Mouse (Mus musculus) T-helper 17 cell (primary cell): ENCODE measurements around the gene Adamts14.

Experiments used
- in situ Hi-C, 2 experiments: fragments of 300-600 bp; cut with MboI, MseI; formaldehyde crosslinking; loops; 1 replicate in 1 of 2; 2 replicates in 1 of 2; pipeline ENCODE4 v1.15.1; 2025; ENCODE audit warnings: high pct_unique_total_duplicates in 2 of 2

The Adamts14 gene

DNA sequence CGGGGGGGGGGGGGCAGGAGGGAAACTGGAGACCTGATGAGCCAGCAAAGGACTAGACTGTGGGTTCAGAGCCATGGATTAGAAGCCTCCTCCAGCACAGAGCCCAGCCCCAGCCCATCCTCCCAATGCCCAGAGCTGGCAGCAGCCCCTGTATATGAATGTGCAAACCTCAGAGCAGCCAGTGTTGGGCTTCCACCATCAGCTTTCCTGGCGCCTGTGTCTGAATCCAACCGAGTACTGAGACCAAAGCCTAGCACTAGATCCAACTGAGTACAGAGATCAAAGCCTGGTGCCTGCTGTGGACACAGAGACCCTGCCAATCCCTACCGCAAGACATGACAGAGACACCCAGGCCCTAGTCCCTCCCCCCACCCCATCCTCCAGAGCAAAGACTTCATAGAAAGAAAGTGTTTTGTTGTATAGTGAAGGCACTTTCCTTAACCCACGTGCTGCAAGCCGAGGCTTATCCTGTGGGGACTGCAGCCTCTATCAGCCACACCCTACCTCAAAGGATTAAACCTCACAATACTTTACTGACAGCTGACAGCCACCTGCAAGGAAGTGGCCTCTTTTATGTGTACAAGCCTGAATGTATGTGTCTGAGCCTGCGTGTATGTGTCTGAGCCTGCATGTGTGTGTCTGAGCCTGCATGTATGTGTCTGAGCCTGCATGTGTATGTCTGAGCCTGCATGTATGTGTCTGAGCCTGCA, 40.2 kb downstream of the Adamts14 start:
- in situ Hi-C loops, result no loop called here

DNA sequence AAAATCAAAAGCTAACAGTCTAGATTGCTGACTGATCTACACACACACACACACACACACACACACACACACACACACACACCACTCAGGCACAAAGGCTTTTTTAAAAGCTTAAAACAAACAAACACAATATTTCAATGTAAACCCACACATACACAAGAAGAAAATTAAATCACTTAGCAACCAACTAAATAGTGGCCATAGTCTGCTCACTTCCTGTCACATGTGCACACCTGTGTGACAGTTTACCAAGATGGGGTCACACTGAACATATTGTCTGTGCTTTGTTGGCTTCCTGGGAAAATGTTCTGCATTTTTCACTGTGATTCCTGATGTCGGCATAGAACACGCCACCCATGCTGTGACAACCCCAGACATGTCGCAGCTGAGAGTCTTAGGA, 41.5 kb downstream of the Adamts14 start:
- in situ Hi-C loops, result no loop called here

DNA sequence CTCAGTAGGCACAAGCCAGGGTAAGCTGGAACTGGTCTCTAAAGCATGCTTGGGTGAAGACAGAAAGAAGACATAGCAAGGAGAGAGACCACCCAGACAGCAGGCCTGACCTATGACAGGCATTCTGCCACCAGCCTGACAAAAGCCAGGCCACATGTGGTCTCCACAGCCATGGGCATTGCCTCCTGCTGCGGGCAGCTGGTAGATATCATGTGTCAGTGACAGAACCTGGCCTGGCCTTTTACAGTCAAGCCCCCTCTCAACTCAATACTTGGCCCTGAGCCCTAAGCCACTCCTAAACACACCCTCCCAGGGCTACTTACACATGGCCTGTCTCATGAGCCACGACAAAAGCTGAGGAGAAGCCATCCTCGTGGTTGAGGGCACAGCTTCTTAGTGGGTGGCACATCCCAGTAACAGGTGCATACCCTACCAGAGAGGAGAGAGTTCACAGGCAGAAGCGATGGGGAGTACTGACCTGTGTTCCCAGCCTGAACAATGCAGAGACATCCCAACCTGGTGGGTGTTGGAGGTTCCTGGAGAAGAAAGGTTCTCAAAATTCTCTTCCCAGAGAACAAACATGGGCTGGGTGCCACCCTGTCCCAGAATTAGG, 46.3 kb downstream of the Adamts14 start:
- in situ Hi-C loops, result loop anchor here in 1 of 2 experiments (5.0 kb wide), 1 partner anchor 505 kb away; no protein-coding TSS in a partner anchor

DNA sequence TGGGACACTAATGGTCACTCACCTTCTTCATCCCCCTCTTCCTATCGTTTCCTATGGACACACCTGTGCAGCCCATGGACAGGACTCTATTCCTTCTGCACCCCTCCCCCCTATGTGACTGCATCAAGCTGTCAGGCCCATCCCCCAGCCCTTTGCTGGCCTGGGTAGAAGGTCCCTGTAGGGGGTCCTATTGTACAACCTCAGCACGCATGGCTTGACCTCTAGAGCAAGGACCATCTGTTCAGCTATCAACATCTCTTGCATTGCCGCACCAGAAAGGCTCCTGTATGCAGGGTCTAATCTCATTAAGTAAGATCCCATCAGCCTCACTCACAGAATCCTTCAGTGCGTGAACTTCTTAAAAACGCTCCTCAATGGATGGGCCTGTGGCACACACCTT, 47.5 kb downstream of the Adamts14 start:
- in situ Hi-C loops, result loop anchor here in 1 of 2 experiments (5.0 kb wide), 1 partner anchor 507 kb away; no protein-coding TSS in a partner anchor

DNA sequence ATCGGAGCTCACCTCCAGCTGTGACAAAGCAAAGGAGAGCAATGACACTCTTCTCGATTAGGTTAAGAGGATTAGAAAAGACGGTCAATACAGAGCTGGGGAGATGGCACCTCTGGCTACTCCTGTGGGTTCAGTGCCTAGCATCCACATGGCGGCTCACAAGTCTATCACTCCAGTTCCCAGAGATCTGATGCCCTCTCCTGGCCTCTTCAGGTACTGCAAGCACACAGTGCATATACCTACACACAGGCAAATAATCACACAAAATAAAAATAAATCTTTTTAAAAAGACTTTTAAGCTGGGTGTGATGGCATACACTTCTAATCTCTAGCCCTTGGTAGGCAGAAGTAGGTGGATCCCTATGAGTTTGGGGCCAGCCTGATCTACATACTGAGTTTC, 53.9 kb downstream of the Adamts14 start:
- in situ Hi-C loops, result no loop called here

DNA sequence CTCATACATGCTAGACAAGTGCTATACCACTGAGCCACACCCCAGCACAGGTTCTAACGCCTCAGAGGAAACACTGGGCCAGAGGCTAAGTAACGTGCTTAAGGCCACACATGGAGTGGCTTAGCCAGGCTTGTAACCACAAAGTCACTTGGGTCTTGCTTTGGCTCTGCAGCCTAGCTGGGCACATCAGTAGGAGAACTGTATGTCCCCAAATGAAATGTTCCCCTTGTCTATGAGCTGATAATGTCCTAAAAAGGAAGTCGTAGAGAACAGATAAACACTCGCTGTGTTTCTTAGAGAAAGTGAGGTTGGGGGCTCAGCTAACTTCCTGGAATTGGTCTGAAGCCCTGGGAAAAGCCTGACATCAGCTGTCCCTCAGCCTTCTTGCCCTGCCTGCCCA, 57.1 kb downstream of the Adamts14 start:
- in situ Hi-C loops, result no loop called here

DNA sequence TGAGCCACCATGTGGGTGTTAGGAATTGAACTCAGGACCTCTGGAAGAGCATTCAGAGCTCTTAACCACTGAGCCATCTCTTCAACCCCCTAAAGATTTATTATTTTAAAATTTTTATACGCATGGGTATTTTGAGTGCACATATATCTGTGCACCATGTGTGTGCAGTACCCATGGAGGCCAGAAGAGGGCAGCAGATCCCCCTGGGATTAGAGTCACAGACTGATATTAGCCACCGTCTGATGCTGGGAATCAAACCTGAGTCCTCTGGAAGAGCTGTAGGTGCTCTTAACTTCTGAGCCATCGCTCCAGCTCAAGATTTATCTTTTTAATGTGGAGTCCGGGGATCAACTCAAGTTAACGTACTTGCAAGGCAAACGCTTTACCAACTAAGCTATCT, 57.6 kb downstream of the Adamts14 start:
- in situ Hi-C loops, result no loop called here

DNA sequence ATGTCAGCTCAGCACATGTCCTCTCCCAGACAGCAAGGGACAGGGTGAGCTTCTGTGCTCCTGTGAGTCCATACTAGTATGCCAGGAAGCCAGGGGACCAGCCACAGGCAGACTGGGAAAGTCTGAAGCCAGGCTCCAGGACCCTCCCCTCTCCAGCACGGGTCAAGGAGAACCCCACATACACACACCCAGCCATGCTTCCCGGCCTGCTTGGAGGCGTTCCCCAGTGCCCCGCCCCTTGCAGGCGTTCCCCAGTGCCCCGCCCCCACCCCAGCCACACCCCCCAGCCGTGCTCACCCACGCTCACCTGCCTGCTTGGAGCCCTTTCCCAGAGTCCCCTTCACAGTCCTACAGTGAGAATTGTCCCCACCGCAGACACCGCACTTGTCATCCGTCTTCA, 60.4 kb downstream of the Adamts14 start:
- in situ Hi-C loops, result no loop called here

DNA sequence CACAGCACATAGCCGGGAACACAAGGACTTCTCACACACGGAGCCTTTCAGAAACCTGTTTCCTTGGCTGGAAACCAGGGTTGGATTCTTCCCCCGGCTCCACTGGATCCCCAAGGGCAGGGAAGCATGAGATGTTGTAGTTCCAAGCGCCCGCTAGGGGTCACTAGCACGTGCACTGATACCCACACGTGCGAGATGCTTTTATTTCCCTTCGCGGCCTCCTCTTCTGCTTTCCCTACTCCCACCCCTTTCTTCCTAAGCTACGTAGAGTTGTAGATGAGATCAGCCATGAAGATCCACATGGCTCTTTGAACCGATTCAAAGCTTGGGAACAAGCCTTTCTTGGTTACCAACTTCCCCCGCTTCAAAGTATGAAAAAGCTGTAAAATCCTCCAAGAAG, 61.5 kb downstream of the Adamts14 start:
- in situ Hi-C loops, result no loop called here

DNA sequence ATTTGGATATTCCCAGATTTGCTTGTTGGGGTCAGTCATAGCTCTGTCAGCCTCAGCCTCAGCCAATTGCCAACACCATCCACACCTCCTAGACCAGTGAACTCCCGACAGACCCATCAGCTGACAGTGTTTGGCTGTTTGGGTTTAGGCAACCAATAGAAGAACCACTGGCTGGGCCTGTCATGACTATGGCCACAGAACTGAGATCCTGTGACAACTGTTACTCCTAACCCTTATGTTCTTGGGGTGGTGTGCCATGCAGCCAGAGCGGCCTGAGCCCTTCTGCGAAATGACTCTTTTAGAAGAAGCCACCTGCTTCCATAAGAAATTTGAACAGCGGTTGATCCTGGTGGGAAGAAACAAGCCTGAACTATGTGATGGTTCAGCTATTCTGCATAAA, 62.1 kb downstream of the Adamts14 start:
- in situ Hi-C loops, result no loop called here

DNA sequence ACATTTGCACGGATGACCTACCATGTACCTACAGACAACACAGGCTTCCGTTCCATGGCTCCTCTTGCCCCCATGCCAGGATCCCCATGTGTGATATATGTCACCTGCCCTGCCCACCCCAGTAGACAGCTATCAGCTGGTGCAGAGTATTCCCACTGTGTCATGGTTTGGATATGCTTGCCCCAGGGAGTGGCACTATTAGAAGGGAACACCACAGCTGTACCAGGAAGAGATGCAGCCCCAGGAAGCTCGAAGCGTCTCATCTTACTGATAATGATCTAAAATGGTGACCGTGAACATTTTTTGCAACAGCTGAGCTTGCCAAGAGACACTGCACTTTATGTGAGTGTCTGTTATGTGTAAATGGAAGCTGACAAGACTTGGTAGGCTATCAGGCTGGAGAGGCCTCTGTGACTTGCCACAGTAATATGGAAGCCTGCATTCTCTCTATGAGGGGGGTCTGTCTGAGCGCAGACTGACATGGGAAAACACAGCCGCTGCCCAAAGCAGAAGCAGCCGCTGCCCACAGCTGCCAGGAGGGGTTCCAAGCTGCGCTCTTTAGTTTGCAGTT, 65.0 kb downstream of the Adamts14 start:
- in situ Hi-C loops, result no loop called here

DNA sequence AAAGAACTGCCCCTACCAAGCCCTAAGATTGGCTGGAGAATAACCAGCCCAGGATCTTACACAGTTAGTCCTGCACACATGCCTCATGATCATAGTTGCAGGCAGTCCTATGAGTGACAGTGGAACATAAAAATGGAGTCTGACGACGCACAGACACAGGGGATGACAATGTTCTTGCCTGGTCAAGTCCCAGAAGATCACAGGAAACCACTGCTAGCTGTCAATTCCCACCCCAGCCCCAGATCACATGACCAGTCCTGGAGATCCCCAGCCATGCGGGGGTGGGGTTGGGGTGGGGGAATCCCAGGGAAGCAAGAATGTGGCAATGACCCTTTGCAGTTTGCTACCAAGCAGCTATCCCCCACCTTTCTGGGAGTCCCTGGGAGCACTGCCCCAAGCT, 69.3 kb downstream of the Adamts14 start:
- in situ Hi-C loops, result loop anchor here (5.0 kb wide), 1 partner anchor 128 kb away; no protein-coding TSS in a partner anchor

DNA sequence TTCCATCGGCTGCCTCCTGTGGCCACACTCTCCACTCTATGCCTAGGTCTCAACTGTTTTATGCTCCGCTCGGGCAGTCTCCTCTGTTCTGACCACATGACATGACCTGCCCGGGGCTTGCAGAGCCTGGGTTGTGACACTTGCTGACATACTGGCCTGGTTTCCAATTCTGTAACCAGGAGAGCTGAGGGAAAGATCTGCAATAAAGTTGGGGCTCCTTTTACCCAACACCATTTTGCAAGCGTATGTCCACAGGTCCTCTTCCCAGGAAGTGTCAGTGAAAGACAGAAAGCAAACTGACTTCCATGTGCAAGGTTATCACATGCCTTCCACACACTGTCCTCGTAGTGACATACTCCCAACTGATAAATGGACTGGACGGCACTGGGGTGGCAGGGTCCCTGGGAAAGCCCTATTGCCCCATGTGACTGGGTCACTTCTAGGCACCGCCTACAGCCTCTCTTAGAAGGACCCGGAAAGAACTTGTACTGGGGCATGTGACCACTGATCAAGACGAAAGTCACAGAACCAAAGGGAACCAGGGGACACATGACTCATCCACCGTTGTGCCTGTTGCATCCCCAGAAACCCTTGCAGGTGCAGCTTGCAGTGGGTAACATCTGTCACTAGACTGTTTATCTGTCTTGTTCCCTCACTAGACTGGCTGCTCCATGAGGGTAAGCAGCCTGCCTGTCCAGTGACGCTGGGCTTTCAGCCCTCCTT, 71.5 kb downstream of the Adamts14 start:
- in situ Hi-C loops, result loop anchor here (5.0 kb wide), 1 partner anchor 131 kb away; no protein-coding TSS in a partner anchor

DNA sequence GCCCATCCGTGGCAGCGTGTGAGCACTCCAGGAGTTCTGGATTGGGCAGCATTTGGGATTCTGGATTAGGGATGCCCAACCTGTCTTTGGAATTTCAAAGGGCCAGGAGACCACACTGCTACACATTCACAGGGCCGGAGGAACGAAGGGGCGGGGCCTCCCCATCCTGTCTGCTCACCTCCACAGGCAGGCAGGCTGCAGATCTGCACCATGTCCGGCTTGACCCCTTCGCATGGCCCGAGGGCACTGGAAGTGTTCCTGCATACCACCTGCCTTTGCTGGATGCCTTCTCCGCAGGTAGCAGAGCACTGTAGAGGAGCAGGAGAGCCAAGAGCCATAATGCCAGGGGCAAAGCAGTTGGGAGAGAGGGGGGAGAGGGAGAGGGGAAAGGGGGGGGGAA, 72.2 kb downstream of the Adamts14 start:
- in situ Hi-C loops, result loop anchor here (5.0 kb wide), 1 partner anchor 131 kb away; no protein-coding TSS in a partner anchor

DNA sequence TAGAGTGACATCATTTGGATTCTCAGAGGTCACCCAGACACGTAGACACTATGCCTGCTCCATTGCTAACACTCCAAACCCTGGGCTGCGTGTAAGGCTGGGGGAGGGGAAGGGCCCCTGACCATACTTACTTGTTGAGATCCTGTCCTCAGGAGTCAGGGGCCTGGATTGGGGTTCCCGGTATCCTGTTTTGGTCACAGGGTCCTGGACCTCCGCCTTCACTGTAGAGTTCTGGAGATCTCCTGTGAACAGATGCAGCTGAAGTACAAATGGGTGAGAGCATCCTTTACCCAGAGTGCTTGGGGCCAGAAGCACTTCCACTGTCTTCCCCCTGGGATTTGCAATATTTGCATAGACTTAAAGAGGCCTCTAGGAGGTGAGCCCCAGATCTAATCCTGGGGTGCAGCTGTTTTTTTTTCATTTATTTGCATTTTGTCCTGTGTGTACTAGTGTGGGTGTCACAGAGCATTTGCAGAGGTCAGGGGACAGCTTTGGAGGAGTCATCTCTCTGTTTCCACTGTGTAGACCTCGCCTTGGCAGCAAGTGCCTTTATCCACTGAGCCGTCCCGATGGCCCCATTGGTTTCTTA, 72.9 kb downstream of the Adamts14 start:
- in situ Hi-C loops, result loop anchor here (5.0 kb wide), 1 partner anchor 132 kb away; no protein-coding TSS in a partner anchor

DNA sequence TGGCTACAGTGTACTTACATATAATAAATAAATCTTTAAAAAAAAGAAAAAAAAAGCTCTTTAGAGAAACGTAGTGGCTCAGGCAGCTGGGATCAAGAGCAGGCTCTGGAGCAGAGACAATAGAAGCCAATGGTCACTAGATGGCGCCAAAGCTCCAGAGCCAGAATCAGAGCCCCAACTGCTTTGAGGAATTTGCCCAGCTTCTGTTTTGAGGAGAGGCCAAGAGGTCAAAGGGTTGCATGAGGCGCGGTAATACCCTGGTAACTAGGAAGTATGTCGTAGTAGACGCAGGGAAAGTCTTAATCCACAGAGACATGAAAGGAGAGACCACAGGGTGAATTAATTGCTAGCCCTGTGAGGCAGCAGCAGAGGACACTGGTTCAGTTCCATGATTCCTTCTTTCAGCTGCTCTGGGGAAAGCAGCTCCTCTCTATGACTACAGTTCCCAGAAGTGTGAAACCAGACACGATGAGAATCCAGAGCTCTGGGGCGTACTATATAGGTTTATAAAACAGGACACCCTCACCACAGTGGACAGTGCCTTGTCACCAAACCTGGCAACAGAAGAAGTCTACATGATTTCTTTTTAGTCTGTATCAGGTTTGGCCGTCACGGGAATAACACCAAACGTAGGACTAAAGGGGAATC, 73.5 kb downstream of the Adamts14 start:
- in situ Hi-C loops, result loop anchor here (5.0 kb wide), 1 partner anchor 133 kb away; no protein-coding TSS in a partner anchor

DNA sequence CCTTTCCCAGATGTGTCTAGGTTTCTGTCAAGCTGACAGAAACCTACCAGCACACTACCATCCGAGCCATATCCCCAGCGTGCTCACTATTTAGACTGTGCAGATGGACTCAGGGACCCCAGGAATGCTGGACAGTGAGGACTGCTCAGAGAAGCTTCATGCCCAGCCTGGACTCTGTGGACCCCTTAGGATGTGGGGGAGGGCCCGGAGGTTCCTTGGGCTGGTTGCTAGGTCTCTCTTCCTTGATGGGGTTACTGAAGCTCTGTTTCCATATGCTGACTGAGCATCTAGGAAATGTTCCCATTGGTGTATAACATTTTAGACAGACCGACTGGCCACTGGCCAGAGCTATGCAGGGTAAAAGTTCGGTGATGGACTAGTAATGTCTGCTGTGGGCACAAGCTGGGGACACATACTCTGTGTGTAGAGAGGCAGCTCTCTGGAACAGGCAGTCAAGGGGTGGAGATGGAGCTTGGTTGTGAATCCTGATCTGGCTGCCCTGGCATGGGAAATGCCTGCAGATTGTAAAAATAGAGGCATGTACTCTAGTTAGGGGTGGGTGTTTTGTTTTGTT, 77.4 kb downstream of the Adamts14 start:
- in situ Hi-C loops, result no loop called here

DNA sequence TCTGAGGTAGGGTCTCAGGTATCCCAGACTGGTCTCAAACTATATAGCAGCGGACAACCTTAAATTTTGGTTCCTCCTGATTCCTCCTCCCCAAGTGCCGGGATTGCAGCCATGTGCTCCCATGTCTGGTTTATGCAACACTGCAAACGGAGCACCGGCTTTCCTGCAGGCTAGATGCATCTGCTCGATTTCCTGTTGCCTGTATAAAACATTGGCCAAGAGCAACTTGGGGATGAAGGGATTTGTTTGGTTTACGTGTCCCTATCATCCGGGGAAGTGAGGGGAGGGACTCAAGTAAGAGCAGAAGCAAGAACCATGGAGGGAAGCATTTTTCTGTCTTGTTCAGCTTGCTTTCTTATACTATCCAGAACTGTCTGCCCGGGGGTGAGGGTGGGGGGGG, 78.0 kb downstream of the Adamts14 start:
- in situ Hi-C loops, result no loop called here

DNA sequence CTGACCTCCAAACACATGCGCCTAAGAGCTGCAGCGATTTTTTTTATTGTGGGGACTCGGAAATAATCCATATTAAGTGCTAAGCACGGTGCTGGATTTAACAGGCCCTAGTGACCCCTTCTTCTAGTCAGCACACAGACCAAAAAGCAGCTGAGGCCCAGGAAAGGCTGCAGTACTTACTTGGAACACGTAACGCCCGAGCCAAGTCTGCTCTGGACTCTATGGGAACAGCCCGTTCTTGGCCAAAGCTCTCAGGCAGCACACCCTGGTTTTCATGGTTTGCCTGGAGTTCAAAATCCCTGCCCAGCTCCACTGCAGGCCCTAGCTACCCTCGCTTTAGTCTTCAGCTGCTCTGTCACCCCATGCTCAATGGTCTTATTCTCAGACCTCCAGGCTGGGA, 78.6 kb downstream of the Adamts14 start:
- in situ Hi-C loops, result no loop called here

DNA sequence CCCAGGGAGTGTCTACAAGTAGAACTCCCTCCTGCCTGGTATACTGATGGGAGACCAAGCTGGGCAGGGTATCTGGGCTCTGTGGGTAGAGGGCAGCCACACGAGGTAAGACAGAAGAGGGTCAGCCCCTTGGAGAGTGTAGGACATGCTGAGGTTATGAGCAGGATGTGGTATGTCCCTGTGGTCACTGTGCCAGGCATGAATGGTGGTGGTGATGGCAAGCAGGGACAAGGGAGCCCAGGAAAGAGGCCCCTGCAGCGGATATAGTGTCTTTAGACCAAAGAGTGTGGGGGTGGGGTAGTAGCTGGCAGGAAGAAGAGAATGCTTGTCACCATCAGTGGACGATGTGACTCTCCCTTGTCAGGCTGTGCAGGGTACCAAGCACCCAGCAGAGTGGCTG, 85.2 kb downstream of the Adamts14 start:
- in situ Hi-C loops, result no loop called here

DNA sequence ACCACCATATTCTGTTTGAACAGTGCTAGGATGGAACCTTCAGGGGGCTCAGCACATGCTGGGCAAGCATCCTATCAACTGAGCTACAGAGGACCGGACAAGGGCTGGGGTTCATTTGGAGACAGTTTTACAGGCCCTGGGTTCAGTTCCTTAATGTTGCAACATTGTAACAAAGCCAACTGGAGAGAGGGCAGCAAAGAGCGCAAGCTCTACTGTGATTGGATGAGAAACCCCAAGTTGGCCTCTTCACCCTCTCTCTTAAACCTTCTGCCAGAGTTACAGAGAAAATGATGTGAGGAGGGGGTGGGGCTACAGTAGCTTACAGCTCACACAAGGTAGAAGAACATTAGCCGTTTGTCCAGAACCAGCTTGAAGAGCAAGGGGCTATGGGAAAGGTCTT, 86.2 kb downstream of the Adamts14 start:
- in situ Hi-C loops, result no loop called here
